Mouse (Mus musculus): ENCODE results near the gene Plcg2. TPM values are rescaled to one million over a fixed set of nuclear protein-coding genes. Genes with fewer than 3 reads are reported as not detected.

Gene Plcg2
- total and polyA plus RNA-seq, 3 experiments: not detected

GRCm38 (mm10) chr8:117529177-117529576, 31.1 kb downstream of the Plcg2 start:
- ATAC-seq (ENCODE audit: extremely low read depth, insufficient number of reproducible peaks, low FRiP score, poor library complexity, severe bottlenecking) (no peak), DNase-seq (ENCODE audit: low spot score) (no peak)
- Histone ChIP-seq H3K4me1 (ENCODE audit: insufficient read depth, low read depth, low read length) (no peaks in the 10 kb centered on the region), H3K27me3 (ENCODE audit: insufficient read depth, low read length) (no peaks in the 10 kb centered on the region), H3K9me3 (replicated peaks) (peaks cover 72% of the 10 kb centered on the region), H3K4me3 (ENCODE audit: low read depth, low read length) (no peak overlapping the region), H3K36me3 (replicated peaks) (no peaks in the 10 kb centered on the region)
- TF ChIP-seq POLR2AphosphoS5 (IDR thresholded peaks at IDR 0.05; ENCODE audit: insufficient replicate concordance, low read depth, low read length) (no peak), TAL1 (conservative IDR thresholded peaks at IDR 0.05; ENCODE audit: low read depth, low read length) (no peak), CTCF (IDR thresholded peaks at IDR 0.05; ENCODE audit: low read depth, low read length) (no peak), GATA1 (IDR thresholded peaks at IDR 0.05; ENCODE audit: borderline replicate concordance, low read length) (no peak), GATA2 (IDR thresholded peaks at IDR 0.05; ENCODE audit: borderline replicate concordance, low read depth, low read length) (no peak)

- H3K27me3 ChIP-seq (ENCODE audit: insufficient read depth, low read length): no peaks in the 10 kb centered on the region
- H3K9me3 ChIP-seq (replicated peaks): peaks cover 70% of the 10 kb centered on the region
- DNase-seq (ENCODE audit: low spot score): no peak
- TF ChIP-seq POLR2AphosphoS5 (IDR thresholded peaks at IDR 0.05; ENCODE audit: insufficient replicate concordance, low read depth, low read length) (no peak), GATA2 (IDR thresholded peaks at IDR 0.05; ENCODE audit: borderline replicate concordance, low read depth, low read length) (no peak), CTCF (IDR thresholded peaks at IDR 0.05; ENCODE audit: low read depth, low read length) (no peak), TAL1 (conservative IDR thresholded peaks at IDR 0.05; ENCODE audit: low read depth, low read length) (no peak), GATA1 (IDR thresholded peaks at IDR 0.05; ENCODE audit: borderline replicate concordance, low read length) (no peak)
- H3K4me1 ChIP-seq (ENCODE audit: insufficient read depth, low read depth, low read length): no peaks in the 10 kb centered on the region
- no peak overlapping the region for H3K4me3 ChIP-seq (ENCODE audit: low read depth, low read length)
- no peaks in the 10 kb centered on the region for H3K36me3 ChIP-seq (replicated peaks)
- ATAC-seq (ENCODE audit: extremely low read depth, insufficient number of reproducible peaks, low FRiP score, poor library complexity, severe bottlenecking): no peak
Observed at GRCm38 (mm10) chr8:117532381-117532972, 34.4 kb downstream of the Plcg2 start.

GRCm38 (mm10) chr8:117536862-117537261, 38.8 kb downstream of the Plcg2 start:
- TF ChIP-seq TAL1 (conservative IDR thresholded peaks at IDR 0.05; ENCODE audit: low read depth, low read length) (no peak), GATA2 (IDR thresholded peaks at IDR 0.05; ENCODE audit: borderline replicate concordance, low read depth, low read length) (no peak), POLR2AphosphoS5 (IDR thresholded peaks at IDR 0.05; ENCODE audit: insufficient replicate concordance, low read depth, low read length) (no peak), GATA1 (IDR thresholded peaks at IDR 0.05; ENCODE audit: borderline replicate concordance, low read length) (no peak)
- Histone ChIP-seq H3K4me3 (ENCODE audit: low read depth, low read length) (no peak overlapping the region), H3K27me3 (ENCODE audit: insufficient read depth, low read length) (no peaks in the 10 kb centered on the region), H3K36me3 (replicated peaks) (no peaks in the 10 kb centered on the region), H3K4me1 (ENCODE audit: insufficient read depth, low read depth, low read length) (no peaks in the 10 kb centered on the region), H3K9me3 (replicated peaks) (peaks cover 77% of the 10 kb centered on the region)
- ATAC-seq (ENCODE audit: extremely low read depth, insufficient number of reproducible peaks, low FRiP score, poor library complexity, severe bottlenecking) (no peak), DNase-seq (ENCODE audit: low spot score) (no peak)

GRCm38 (mm10) chr8:117537751-117538150, 39.7 kb downstream of the Plcg2 start:
- Histone ChIP-seq H3K4me1 (ENCODE audit: insufficient read depth, low read depth, low read length) (no peaks in the 10 kb centered on the region), H3K27me3 (ENCODE audit: insufficient read depth, low read length) (no peaks in the 10 kb centered on the region), H3K4me3 (ENCODE audit: low read depth, low read length) (no peak overlapping the region), H3K9me3 (replicated peaks) (peaks cover 78% of the 10 kb centered on the region), H3K36me3 (replicated peaks) (no peaks in the 10 kb centered on the region)
- ATAC-seq (ENCODE audit: extremely low read depth, insufficient number of reproducible peaks, low FRiP score, poor library complexity, severe bottlenecking): no peak
- TF ChIP-seq POLR2AphosphoS5 (IDR thresholded peaks at IDR 0.05; ENCODE audit: insufficient replicate concordance, low read depth, low read length) (no peak), GATA1 (IDR thresholded peaks at IDR 0.05; ENCODE audit: borderline replicate concordance, low read length) (no peak), GATA2 (IDR thresholded peaks at IDR 0.05; ENCODE audit: borderline replicate concordance, low read depth, low read length) (no peak), TAL1 (conservative IDR thresholded peaks at IDR 0.05; ENCODE audit: low read depth, low read length) (no peak), CTCF (IDR thresholded peaks at IDR 0.05; ENCODE audit: low read depth, low read length) (no peak)
- no peak for DNase-seq (ENCODE audit: low spot score)

GRCm38 (mm10) chr8:117542951-117543350, 44.9 kb downstream of the Plcg2 start:
- ATAC-seq (ENCODE audit: extremely low read depth, insufficient number of reproducible peaks, low FRiP score, poor library complexity, severe bottlenecking) (no peak), DNase-seq (ENCODE audit: low spot score) (no peak)
- H3K9me3 ChIP-seq (replicated peaks): peaks cover 80% of the 10 kb centered on the region
- H3K27me3 ChIP-seq (ENCODE audit: insufficient read depth, low read length): no peaks in the 10 kb centered on the region
- no peaks in the 10 kb centered on the region for H3K4me1 ChIP-seq (ENCODE audit: insufficient read depth, low read depth, low read length)
- H3K4me3 ChIP-seq (ENCODE audit: low read depth, low read length): no peak overlapping the region
- TF ChIP-seq GATA2 (IDR thresholded peaks at IDR 0.05; ENCODE audit: borderline replicate concordance, low read depth, low read length) (no peak), POLR2AphosphoS5 (IDR thresholded peaks at IDR 0.05; ENCODE audit: insufficient replicate concordance, low read depth, low read length) (no peak), GATA1 (IDR thresholded peaks at IDR 0.05; ENCODE audit: borderline replicate concordance, low read length) (no peak), CTCF (IDR thresholded peaks at IDR 0.05; ENCODE audit: low read depth, low read length) (no peak), TAL1 (conservative IDR thresholded peaks at IDR 0.05; ENCODE audit: low read depth, low read length) (no peak)
- H3K36me3 ChIP-seq (replicated peaks): no peaks in the 10 kb centered on the region

GRCm38 (mm10) chr8:117543789-117544188, 45.7 kb downstream of the Plcg2 start:
- H3K36me3 ChIP-seq (replicated peaks): no peaks in the 10 kb centered on the region
- ATAC-seq (ENCODE audit: extremely low read depth, insufficient number of reproducible peaks, low FRiP score, poor library complexity, severe bottlenecking) (peak; percentile 8; the same call in 1 of the 2 replicates), DNase-seq (ENCODE audit: low spot score) (no peak)
- TF ChIP-seq GATA1 (IDR thresholded peaks at IDR 0.05; ENCODE audit: borderline replicate concordance, low read length) (no peak), CTCF (IDR thresholded peaks at IDR 0.05; ENCODE audit: low read depth, low read length) (no peak), GATA2 (IDR thresholded peaks at IDR 0.05; ENCODE audit: borderline replicate concordance, low read depth, low read length) (no peak), POLR2AphosphoS5 (IDR thresholded peaks at IDR 0.05; ENCODE audit: insufficient replicate concordance, low read depth, low read length) (no peak), TAL1 (conservative IDR thresholded peaks at IDR 0.05; ENCODE audit: low read depth, low read length) (no peak)
- H3K4me1 ChIP-seq (ENCODE audit: insufficient read depth, low read depth, low read length): no peaks in the 10 kb centered on the region
- peaks cover 79% of the 10 kb centered on the region for H3K9me3 ChIP-seq (replicated peaks)
- H3K27me3 ChIP-seq (ENCODE audit: insufficient read depth, low read length): no peaks in the 10 kb centered on the region
- no peak overlapping the region for H3K4me3 ChIP-seq (ENCODE audit: low read depth, low read length)

All from G1E (cell line).